Mouse (Mus musculus): ENCODE measurements around the gene Nfkbid. TPM values are rescaled to one million over a fixed set of nuclear protein-coding genes. Genes with fewer than 3 reads are reported as not detected.

The Nfkbid gene
- polyA plus RNA-seq, 1 experiment from 2014 or later, result 2.7 TPM

- Histone ChIP-seq H3K4me1 (no peaks in the 10 kb centered on the region), H3K27me3 (replicated peaks) (peaks cover 4% of the 10 kb centered on the region), H3K27ac (replicated peaks) (no peak overlapping the region), H3K36me3 (no peaks in the 10 kb centered on the region), H3K4me3 (replicated peaks) (no peak overlapping the region), H3K4me2 (no peak overlapping the region), H3K9me3 (replicated peaks) (no peaks in the 10 kb centered on the region), H3K9ac (replicated peaks) (no peak overlapping the region)
- ATAC-seq (ENCODE audit: low FRiP score), result no peak
- WGBS, result 83% methylated on average over 3 of the region's 3 CpGs
Observed at GRCm38 (mm10) chr7:30411023-30411422, 10.5 kb upstream of the Nfkbid start.

- no peaks in the 10 kb centered on the region for H3K9me3 ChIP-seq (replicated peaks)
- no peak for ATAC-seq (ENCODE audit: low FRiP score)
- no peak overlapping the region for H3K4me2 ChIP-seq
- no peak overlapping the region for H3K27ac ChIP-seq (replicated peaks)
- no peaks in the 10 kb centered on the region for H3K36me3 ChIP-seq
- H3K27me3 ChIP-seq (replicated peaks), result no peaks in the 10 kb centered on the region; the same call in 1 of the 2 replicates
- WGBS, result 61% methylated on average over 4 of the region's 4 CpGs
- no peaks in the 10 kb centered on the region for H3K4me1 ChIP-seq
- H3K4me3 ChIP-seq (replicated peaks), result no peak overlapping the region
- no peak overlapping the region for H3K9ac ChIP-seq (replicated peaks)
Observed at GRCm38 (mm10) chr7:30412735-30413147, 8.8 kb upstream of the Nfkbid start.

- H3K27me3 ChIP-seq (replicated peaks), result no peaks in the 10 kb centered on the region; the same call in 1 of the 2 replicates
- no peaks in the 10 kb centered on the region for H3K36me3 ChIP-seq
- H3K27ac ChIP-seq (replicated peaks), result no peak within 1 kb of the TSS
- no peaks in the 10 kb centered on the region for H3K4me1 ChIP-seq
- no peaks in the 10 kb centered on the region for H3K9me3 ChIP-seq (replicated peaks)
- 66% methylated on average over 5 of the region's 5 CpGs for WGBS
- H3K4me3 ChIP-seq (replicated peaks), result no peak within 1 kb of the TSS
- H3K9ac ChIP-seq (replicated peaks), result no peak within 1 kb of the TSS
- ATAC-seq (ENCODE audit: low FRiP score), result no peak
- H3K4me2 ChIP-seq, result no peak within 1 kb of the TSS
Observed at GRCm38 (mm10) chr7:30413596-30413995, 7.9 kb upstream of the Nfkbid start, which contains the start of gene Tyrobp. Gene Tyrobp, plus strand, starts transcription at chr7:30413760.

- Histone ChIP-seq H3K36me3 (no peaks in the 10 kb centered on the region), H3K4me1 (peaks cover 13% of the 10 kb centered on the region), H3K9me3 (replicated peaks) (0 out of 2 replicates have a peak, but pooled peaks cover 5% of the 10 kb centered on the region), H3K4me2 (no peak overlapping the region), H3K4me3 (replicated peaks) (no peak overlapping the region), H3K9ac (replicated peaks) (no peak overlapping the region), H3K27me3 (replicated peaks) (no peaks in the 10 kb centered on the region), H3K27ac (replicated peaks) (no peak overlapping the region)
- ATAC-seq (ENCODE audit: low FRiP score), result no peak
- 75% methylated on average over 9 of the region's 9 CpGs for WGBS
Observed at GRCm38 (mm10) chr7:30417856-30418255, 3.7 kb upstream of the Nfkbid start.

GRCm38 (mm10) chr7:30419561-30420499 lies 1.7 kb upstream of the Nfkbid start, which contains the start of gene Hcst:
Gene Hcst, minus strand, starts transcription at chr7:30419854.
- Histone ChIP-seq H3K4me1 (peaks cover 24% of the 10 kb centered on the region), H3K9me3 (replicated peaks) (0 out of 2 replicates have a peak, but pooled peaks cover 5% of the 10 kb centered on the region), H3K4me3 (replicated peaks) (no peak within 1 kb of the TSS), H3K36me3 (no peaks in the 10 kb centered on the region), H3K27me3 (replicated peaks) (no peaks in the 10 kb centered on the region), H3K4me2 (no peak within 1 kb of the TSS; the same call in 1 of the 2 replicates), H3K27ac (replicated peaks) (no peak within 1 kb of the TSS), H3K9ac (replicated peaks) (no peak within 1 kb of the TSS)
- WGBS, result 80% methylated on average over 10 of the region's 10 CpGs
- no peak for ATAC-seq (ENCODE audit: low FRiP score)

- Histone ChIP-seq H3K9ac (replicated peaks) (no peak overlapping the region), H3K27ac (replicated peaks) (no peak overlapping the region), H3K36me3 (no peaks in the 10 kb centered on the region; the same call in 1 of the 2 replicates), H3K27me3 (replicated peaks) (no peaks in the 10 kb centered on the region), H3K4me1 (peaks cover 24% of the 10 kb centered on the region), H3K9me3 (replicated peaks) (0 out of 2 replicates have a peak, but pooled peaks cover 5% of the 10 kb centered on the region), H3K4me3 (replicated peaks) (no peak overlapping the region), H3K4me2 (no peak overlapping the region; the same call in 1 of the 2 replicates)
- WGBS, result 92% methylated on average over 3 of the region's 3 CpGs
- no peak for ATAC-seq (ENCODE audit: low FRiP score)
Observed at GRCm38 (mm10) chr7:30420673-30421072, 859 bp upstream of the Nfkbid start.

GRCm38 (mm10) chr7:30421890-30422435 lies 431 bp downstream of the Nfkbid start:
- Histone ChIP-seq H3K27me3 (replicated peaks) (no peaks in the 10 kb centered on the region), H3K36me3 (no peaks in the 10 kb centered on the region; the same call in 1 of the 2 replicates), H3K4me3 (replicated peaks) (peak overlapping the region; percentile 67), H3K9me3 (replicated peaks) (0 out of 2 replicates have a peak, but pooled peaks cover 5% of the 10 kb centered on the region), H3K4me1 (peaks cover 24% of the 10 kb centered on the region), H3K4me2 (peak overlapping the region; percentile 98), H3K9ac (replicated peaks) (peak overlapping the region; percentile 69), H3K27ac (replicated peaks) (peak overlapping the region; percentile 75)
- WGBS, result under 1% methylated on average over 45 of the region's 45 CpGs
- peak; percentile 92 for ATAC-seq (ENCODE audit: low FRiP score)

- Histone ChIP-seq H3K4me2 (peak overlapping the region; percentile 98), H3K27ac (replicated peaks) (peak overlapping the region; percentile 75), H3K4me1 (peaks cover 24% of the 10 kb centered on the region), H3K27me3 (replicated peaks) (no peaks in the 10 kb centered on the region), H3K4me3 (replicated peaks) (peak overlapping the region; percentile 67), H3K9ac (replicated peaks) (peak overlapping the region; percentile 69), H3K9me3 (replicated peaks) (0 out of 2 replicates have a peak, but pooled peaks cover 5% of the 10 kb centered on the region), H3K36me3 (no peaks in the 10 kb centered on the region; the same call in 1 of the 2 replicates)
- ATAC-seq (ENCODE audit: low FRiP score), result peak; percentile 46
- 11% methylated on average over 9 of the region's 9 CpGs for WGBS
Observed at GRCm38 (mm10) chr7:30422560-30422959, 1.0 kb downstream of the Nfkbid start.

GRCm38 (mm10) chr7:30423071-30423641 lies 1.6 kb downstream of the Nfkbid start:
- Histone ChIP-seq H3K27ac (replicated peaks) (peak overlapping the region; percentile 75), H3K9ac (replicated peaks) (peak overlapping the region; percentile 69), H3K4me1 (peaks cover 24% of the 10 kb centered on the region), H3K4me2 (peak overlapping the region; percentile 98), H3K4me3 (replicated peaks) (peak overlapping the region; percentile 67), H3K36me3 (no peaks in the 10 kb centered on the region; the same call in 1 of the 2 replicates), H3K9me3 (replicated peaks) (0 out of 2 replicates have a peak, but pooled peaks cover 5% of the 10 kb centered on the region), H3K27me3 (replicated peaks) (no peaks in the 10 kb centered on the region)
- WGBS, result 51% methylated on average over 23 of the region's 23 CpGs
- no peak for ATAC-seq (ENCODE audit: low FRiP score)

GRCm38 (mm10) chr7:30429327-30429726 lies 7.8 kb downstream of the Nfkbid start:
- no peak overlapping the region for H3K4me3 ChIP-seq (replicated peaks)
- H3K36me3 ChIP-seq, result no peaks in the 10 kb centered on the region; the same call in 1 of the 2 replicates
- no peak overlapping the region for H3K27ac ChIP-seq (replicated peaks)
- ATAC-seq (ENCODE audit: low FRiP score), result no peak
- no peaks in the 10 kb centered on the region for H3K9me3 ChIP-seq (replicated peaks)
- no peak overlapping the region for H3K4me2 ChIP-seq
- no peak overlapping the region for H3K9ac ChIP-seq (replicated peaks)
- H3K27me3 ChIP-seq (replicated peaks), result no peaks in the 10 kb centered on the region
- H3K4me1 ChIP-seq, result 0 out of 2 replicates have a peak, but pooled peaks cover 4% of the 10 kb centered on the region

- 58% methylated on average over 2 of the region's 2 CpGs for WGBS
- Histone ChIP-seq H3K4me1 (0 out of 2 replicates have a peak, but pooled peaks cover 4% of the 10 kb centered on the region), H3K4me2 (no peak overlapping the region), H3K9ac (replicated peaks) (no peak overlapping the region), H3K9me3 (replicated peaks) (no peaks in the 10 kb centered on the region), H3K27me3 (replicated peaks) (no peaks in the 10 kb centered on the region), H3K4me3 (replicated peaks) (no peak overlapping the region), H3K36me3 (peaks cover 3% of the 10 kb centered on the region), H3K27ac (replicated peaks) (no peak overlapping the region)
- no peak for ATAC-seq (ENCODE audit: low FRiP score)
Observed at GRCm38 (mm10) chr7:30430191-30430590, 8.7 kb downstream of the Nfkbid start.
